Mouse (Mus musculus) CH12.LX (cell line): ENCODE results near the gene Fpgs.
A peak's percentile ranks its signal among the peaks of the same experiment; 100 is the strongest.

Experiments
- BHLHE40 ChIP-seq: IDR thresholded peaks from 2 replicates; pipeline ENCODE4 v1.6.1; 2011; ENCODE audit warnings: mild to moderate bottlenecking, low read depth, low read length, improper control_type of control experiment
- CHD1 ChIP-seq: IDR thresholded peaks from 2 replicates; pipeline ENCODE4 v1.6.1; 2012; ENCODE audit warnings: low read depth, low read length, improper control_type of control experiment, inconsistent platforms
- CTCF ChIP-seq, 2 experiments: IDR thresholded peaks in 1 of 2; conservative IDR thresholded peaks in 1 of 2; 2 replicates each; pipeline ENCODE4 v1.5.1; 2011 to 2012; ENCODE audit warnings: low read depth in 2 of 2, low read length in 2 of 2, improper control_type of control experiment in 1 of 2, inconsistent platforms in 1 of 2, mild to moderate bottlenecking in 1 of 2, moderate library complexity in 1 of 2
- ELF1 ChIP-seq: IDR thresholded peaks from 2 replicates; pipeline ENCODE4 v1.6.1; 2014; ENCODE audit warnings: low read depth, mild to moderate bottlenecking, inconsistent platforms, low read length, improper control_type of control experiment
- EP300 ChIP-seq: IDR thresholded peaks from 2 replicates; pipeline ENCODE4 v1.6.1; 2011; ENCODE audit warnings: low read length, improper control_type of control experiment
- GABPA ChIP-seq: IDR thresholded peaks from 2 replicates; pipeline ENCODE4 v1.6.1; 2012; ENCODE audit warnings: low read depth, low read length, improper control_type of control experiment, inconsistent platforms; ENCODE audit not compliant: insufficient replicate concordance
- IRF4 ChIP-seq: IDR thresholded peaks from 2 replicates; pipeline ENCODE4 v1.6.1; 2014; ENCODE audit warnings: low read depth, mild to moderate bottlenecking, inconsistent platforms, low read length, improper control_type of control experiment
- NELFE ChIP-seq: IDR thresholded peaks from 2 replicates; pipeline ENCODE4 v1.6.1; 2011; ENCODE audit warnings: low read depth, low read length, improper control_type of control experiment
- TCF12 ChIP-seq: IDR thresholded peaks from 2 replicates; pipeline ENCODE4 v1.6.1; 2014; ENCODE audit warnings: low read depth, mild to moderate bottlenecking, inconsistent platforms, low read length, improper control_type of control experiment

GRCm38 (mm10) chr2:32693823-32694411 is 10.0 kb downstream of the Fpgs start:
- TF ChIP-seq CHD1 (no peak), EP300 (no peak), IRF4 (no peak), NELFE (peak; percentile 90), ELF1 (peak; percentile 73), CTCF (conservative IDR thresholded peaks at IDR 0.05 in 1 of 2, IDR thresholded peaks at IDR 0.05 in 1 of 2; ENCODE audit: low read depth in 2 of 2, low read length in 2 of 2) (peak in 1 of 2 experiments; percentile 80; a peak in 2 of 4 replicates), BHLHE40 (peak; percentile 27; the same call in 1 of the 2 replicates), GABPA (no peak; the same call in 1 of the 2 replicates), TCF12 (peak; percentile 96)
